9 mouse cellular contexts compared by ENCODE assay signal in the genomic region with DNA sequence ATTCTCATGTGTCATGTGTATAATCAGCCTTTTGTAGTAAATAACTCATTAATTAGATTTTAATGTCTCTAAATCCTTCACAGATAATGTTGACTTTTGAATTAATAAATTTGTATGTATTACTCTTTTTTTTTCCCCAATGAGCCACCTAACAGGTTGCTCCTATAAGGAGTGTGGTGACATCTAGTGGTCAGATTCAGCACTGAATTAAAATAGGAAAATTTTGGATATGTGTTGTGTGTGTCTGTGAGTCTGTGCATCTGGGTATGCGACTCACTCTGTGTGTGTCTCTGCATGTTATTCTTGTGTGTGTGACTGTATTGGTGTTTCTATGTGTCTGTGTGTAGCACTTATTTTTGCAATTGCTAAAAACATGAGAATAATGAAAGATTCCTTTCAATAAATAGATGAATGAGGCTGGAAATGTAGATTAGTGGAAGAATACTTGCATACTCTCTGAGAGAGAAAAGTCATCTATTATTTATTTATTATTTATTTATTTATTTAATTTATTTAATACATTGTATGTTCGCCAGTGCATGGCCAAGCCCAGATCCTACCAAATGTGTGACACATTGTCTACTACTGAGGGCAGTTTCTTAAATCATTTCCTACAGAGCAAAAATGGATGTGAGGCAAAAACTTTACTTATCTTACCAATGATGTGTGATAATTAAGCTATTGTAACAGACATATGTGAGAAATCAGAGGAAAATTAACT.
DNase-seq lines count a peak whose midpoint lies in the region; ATAC-seq lines count a peak whose summit lies in the region.
"Had no signal": no experiment of that assay in that cellular context is flagged by ENCODE, and none has a peak within 500 bp of the region (broad histone marks: within the 10 kb centered on the region; RNA-seq: fewer than 3 reads in every experiment).

No protein-coding gene starts in this region.

- peak; percentile 60; the same call in 1 of the 2 replicates for ATAC-seq in frontal cortex, adult (ENCODE audit: low TSS enrichment)
- ATAC-seq in granulocyte monocyte progenitor cell, adult 5-6 weeks (replicated peaks; ENCODE audit: poor library complexity, severe bottlenecking) = 0 out of 2 replicates have a peak, but pooled peaks have one; percentile 42
- ATAC-seq in neural tube, embryonic 14.5 days (ENCODE audit: low read depth) = peak; percentile 79

- WGBS in neural tube, embryonic 14.5 days = 76% methylated on average over 2 of the region's 2 CpGs

- H3K4me2 ChIP-seq in neural tube, embryonic 14.5 days (ENCODE audit: low read depth, low read length) = no peak overlapping the region
- H3K4me2 ChIP-seq: heart, embryonic 15.5 days had no signal

- no peaks in the 10 kb centered on the region for H3K36me3 ChIP-seq in neural tube, embryonic 14.5 days (ENCODE audit: control insufficient read depth, insufficient read depth, low read length)
- H3K36me3 ChIP-seq: heart, embryonic 15.5 days had no signal

- H3K27ac ChIP-seq in neural tube, embryonic 14.5 days (ENCODE audit: low read depth, low read length) = no peak overlapping the region
- H3K27ac ChIP-seq: heart, embryonic 15.5 days had no signal

- H3K9ac ChIP-seq in neural tube, embryonic 14.5 days (replicated peaks; ENCODE audit: low read depth, low read length) = no peak overlapping the region
- H3K9ac ChIP-seq: heart, embryonic 15.5 days had no signal

- no peak overlapping the region for H3K4me3 ChIP-seq in neural tube, embryonic 14.5 days (ENCODE audit: low read depth, low read length)
- H3K4me3 ChIP-seq: heart, embryonic 15.5 days had no signal

- DNase-seq in frontal cortex, postnatal 10 days (ENCODE audit: low spot score in 2 of 2) = no peak
- peak; percentile 4 for DNase-seq in lung, postnatal 36 days
- DNase-seq in lung, postnatal 4 days = no peak
- no peak for DNase-seq in frontal cortex, postnatal 14 days (ENCODE audit: low spot score in 2 of 2)
- DNase-seq in gastrocnemius, postnatal 36 days = no peak

- intact Hi-C loops in gastrocnemius, postnatal 36 days (cut with DNase I) = no loop called here

- no peaks in the 10 kb centered on the region for H3K9me3 ChIP-seq in neural tube, embryonic 14.5 days (ENCODE audit: control insufficient read depth, low read length)
- H3K9me3 ChIP-seq: heart, embryonic 15.5 days had no signal

- no peaks in the 10 kb centered on the region for H3K4me1 ChIP-seq in neural tube, embryonic 14.5 days (ENCODE audit: control insufficient read depth, insufficient read depth, low read length)
- H3K4me1 ChIP-seq: heart, embryonic 15.5 days had no signal

- H3K27me3 ChIP-seq in neural tube, embryonic 14.5 days (ENCODE audit: control insufficient read depth, insufficient read depth, low read length) = no peaks in the 10 kb centered on the region
- H3K27me3 ChIP-seq: heart, embryonic 15.5 days had no signal
